Mouse (Mus musculus) erythroid progenitor cell, adult 5-6 weeks (primary cell): ENCODE data around the gene Wdr34. TPM values are rescaled to one million over a fixed set of nuclear protein-coding genes. Genes with fewer than 3 reads are reported as not detected.

Experiments
- ATAC-seq: replicated peaks from 2 replicates; pipeline ENCODE4 v1.8.0; 2016; ENCODE audit warnings: moderate number of reproducible peaks, mild to moderate bottlenecking, moderate TSS enrichment, inconsistent platforms; ENCODE audit not compliant: poor library complexity, low FRiP score, severe bottlenecking
- total RNA-seq, 2 experiments: library from RNA; stranded (forward) in 1 of 2; stranded (reverse) in 1 of 2; fragments of 150-400 nt in 1 of 2; fragments of 186-747, 209-891 nt in 1 of 2; gene quantifications; 2 replicates each; pipeline versions ENCODE4 v1.2.3 to v1.2.4; 2015 to 2017; ENCODE audit warnings: low replicate concordance in 2 of 2

Gene Wdr34
- total RNA-seq, 2 experiments from 2014 or later, result 2.1 TPM; not detected in 1

GRCm38 (mm10) chr2:30039687-30040086 is 9.0 kb downstream of the Wdr34 start:
- ATAC-seq, result no peak

GRCm38 (mm10) chr2:30038370-30038769 is 10.3 kb downstream of the Wdr34 start:
- ATAC-seq, result no peak

GRCm38 (mm10) chr2:30037762-30038161 is 10.9 kb downstream of the Wdr34 start:
- ATAC-seq, result no peak

- ATAC-seq, result no peak
Observed at GRCm38 (mm10) chr2:30032957-30033356, 15.7 kb downstream of the Wdr34 start.

- no peak for ATAC-seq
Observed at GRCm38 (mm10) chr2:30032244-30032846, 16.3 kb downstream of the Wdr34 start.

- no peak for ATAC-seq
Observed at GRCm38 (mm10) chr2:30026997-30027396, 21.7 kb downstream of the Wdr34 start.

GRCm38 (mm10) chr2:30025454-30025853 is 23.2 kb downstream of the Wdr34 start:
- ATAC-seq, result no peak

- ATAC-seq, result no peak
Observed at GRCm38 (mm10) chr2:30014326-30014966, 34.2 kb downstream of the Wdr34 start.

- no peak for ATAC-seq
Observed at GRCm38 (mm10) chr2:30010840-30011281, 37.8 kb downstream of the Wdr34 start.

GRCm38 (mm10) chr2:30009101-30009500 is 39.6 kb downstream of the Wdr34 start:
- no peak for ATAC-seq

- ATAC-seq, result no peak
Observed at GRCm38 (mm10) chr2:29991962-29992361, 56.7 kb downstream of the Wdr34 start.

Other genes with a start within 250 kb of the Wdr34 start
- 2.5 and 4.6 TPM in 2 replicates for gene Slc27a4, start 246.2 kb downstream of the Wdr34 start, total RNA-seq (2015; ENCODE audit: low replicate concordance)
- gene Slc27a4, start 246.2 kb downstream of the Wdr34 start, total RNA-seq (2017; ENCODE audit: low replicate concordance), result 1.4 and 2.0 TPM in 2 replicates
- gene Urm1, start 228.8 kb downstream of the Wdr34 start, total RNA-seq (2015; ENCODE audit: low replicate concordance), result 13.7 and 26.8 TPM in 2 replicates
- 4.5 and 4.6 TPM in 2 replicates for gene Urm1, start 228.8 kb downstream of the Wdr34 start, total RNA-seq (2017; ENCODE audit: low replicate concordance)
- 44.9 and 66.3 TPM in 2 replicates for gene Cercam, start 179.7 kb downstream of the Wdr34 start, total RNA-seq (2015; ENCODE audit: low replicate concordance)
- gene Cercam, start 179.7 kb downstream of the Wdr34 start, total RNA-seq (2017; ENCODE audit: low replicate concordance), result 36.4 and 48.1 TPM in 2 replicates
- gene Odf2, start 159.7 kb downstream of the Wdr34 start, total RNA-seq (2015; ENCODE audit: low replicate concordance), result 168 and 212 TPM in 2 replicates
- 352 and 377 TPM in 2 replicates for gene Odf2, start 159.7 kb downstream of the Wdr34 start, total RNA-seq (2017; ENCODE audit: low replicate concordance)
- 15.5 and 39.8 TPM in 2 replicates for gene Gle1, start 113.5 kb downstream of the Wdr34 start, total RNA-seq (2015; ENCODE audit: low replicate concordance)
- 41.2 and 47.4 TPM in 2 replicates for gene Gle1, start 113.5 kb downstream of the Wdr34 start, total RNA-seq (2017; ENCODE audit: low replicate concordance)
- gene Sptan1, start 83.3 kb downstream of the Wdr34 start, total RNA-seq (2015; ENCODE audit: low replicate concordance), result 33.5 and 34.6 TPM in 2 replicates
- gene Sptan1, start 83.3 kb downstream of the Wdr34 start, total RNA-seq (2017; ENCODE audit: low replicate concordance), result 16.2 and 17.8 TPM in 2 replicates
- 56.2 and 60.5 TPM in 2 replicates for gene Set, start 8.5 kb upstream of the Wdr34 start, total RNA-seq (2015; ENCODE audit: low replicate concordance)
- 155 and 219 TPM in 2 replicates for gene Set, start 8.5 kb upstream of the Wdr34 start, total RNA-seq (2017; ENCODE audit: low replicate concordance)
- gene Pkn3, start 28.8 kb upstream of the Wdr34 start, total RNA-seq (2015; ENCODE audit: low replicate concordance), result not detected in 2 replicates
- not detected in 2 replicates for gene Pkn3, start 28.8 kb upstream of the Wdr34 start, total RNA-seq (2017; ENCODE audit: low replicate concordance)
- gene Zdhhc12, start 44.8 kb upstream of the Wdr34 start, total RNA-seq (2015; ENCODE audit: low replicate concordance), result 8.6 and 13.4 TPM in 2 replicates
- gene Zdhhc12, start 44.8 kb upstream of the Wdr34 start, total RNA-seq (2017; ENCODE audit: low replicate concordance), result 2.3 and 4.0 TPM in 2 replicates
- gene Zer1, start 75.7 kb upstream of the Wdr34 start, total RNA-seq (2015; ENCODE audit: low replicate concordance), result 10.9 and 27.4 TPM in 2 replicates
- gene Zer1, start 75.7 kb upstream of the Wdr34 start, total RNA-seq (2017; ENCODE audit: low replicate concordance), result 6.7 and 11.7 TPM in 2 replicates
- gene Tbc1d13, start 84.9 kb upstream of the Wdr34 start, total RNA-seq (2015; ENCODE audit: low replicate concordance), result 4.7 and 9.2 TPM in 2 replicates
- gene Tbc1d13, start 84.9 kb upstream of the Wdr34 start, total RNA-seq (2017; ENCODE audit: low replicate concordance), result 4.8 and 13.2 TPM in 2 replicates
- not detected in 2 replicates for gene Endog, start 122.6 kb upstream of the Wdr34 start, total RNA-seq (2015; ENCODE audit: low replicate concordance)
- gene Endog, start 122.6 kb upstream of the Wdr34 start, total RNA-seq (2017; ENCODE audit: low replicate concordance), result 1.7 TPM in 1 of 2 replicates, not detected in the other
- 2.9 and 10.5 TPM in 2 replicates for gene Spout1, start 129.6 kb upstream of the Wdr34 start, total RNA-seq (2015; ENCODE audit: low replicate concordance)
- 3.5 and 7.6 TPM in 2 replicates for gene Spout1, start 129.6 kb upstream of the Wdr34 start, total RNA-seq (2017; ENCODE audit: low replicate concordance)
- gene Kyat1, start 157.0 kb upstream of the Wdr34 start, total RNA-seq (2015; ENCODE audit: low replicate concordance), result 3.2 TPM in 1 of 2 replicates, not detected in the other
- 1.8 and 2.3 TPM in 2 replicates for gene Kyat1, start 157.0 kb upstream of the Wdr34 start, total RNA-seq (2017; ENCODE audit: low replicate concordance)
- gene Lrrc8a, start 188.8 kb upstream of the Wdr34 start, total RNA-seq (2015; ENCODE audit: low replicate concordance), result 9.6 and 11.9 TPM in 2 replicates
- 6.9 and 10.7 TPM in 2 replicates for gene Lrrc8a, start 188.8 kb upstream of the Wdr34 start, total RNA-seq (2017; ENCODE audit: low replicate concordance)
- gene Gm28035, start 191.7 kb upstream of the Wdr34 start, total RNA-seq (2015; ENCODE audit: low replicate concordance), result not detected in 2 replicates
- 0.13 TPM in 1 of 2 replicates, not detected in the other for gene Gm28035, start 191.7 kb upstream of the Wdr34 start, total RNA-seq (2017; ENCODE audit: low replicate concordance)
- 6.1 and 11.3 TPM in 2 replicates for gene Phyhd1, start 217.3 kb upstream of the Wdr34 start, total RNA-seq (2015; ENCODE audit: low replicate concordance)
- gene Phyhd1, start 217.3 kb upstream of the Wdr34 start, total RNA-seq (2017; ENCODE audit: low replicate concordance), result 2.8 and 9.6 TPM in 2 replicates
- not detected in 2 replicates for gene Gm28038, start 232.2 kb upstream of the Wdr34 start, total RNA-seq (2015; ENCODE audit: low replicate concordance)
- not detected in 2 replicates for gene Gm28038, start 232.2 kb upstream of the Wdr34 start, total RNA-seq (2017; ENCODE audit: low replicate concordance)
- gene Dolk, start 237.5 kb upstream of the Wdr34 start, total RNA-seq (2015; ENCODE audit: low replicate concordance), result 1.3 TPM in 1 of 2 replicates, not detected in the other
- gene Dolk, start 237.5 kb upstream of the Wdr34 start, total RNA-seq (2017; ENCODE audit: low replicate concordance), result 1.0 TPM in 1 of 2 replicates, not detected in the other
- 15.5 and 19.3 TPM in 2 replicates for gene Nup188, start 237.5 kb upstream of the Wdr34 start, total RNA-seq (2015; ENCODE audit: low replicate concordance)
- gene Nup188, start 237.5 kb upstream of the Wdr34 start, total RNA-seq (2017; ENCODE audit: low replicate concordance), result 12.1 and 13.9 TPM in 2 replicates